Mouse (Mus musculus): Measurements from ENCODE around the gene Ddhd1.

GRCm38 (mm10) chr14:45614822-45615221 is 43.1 kb downstream of the Ddhd1 start:
- no peak for TF ChIP-seq CTCF (IDR thresholded peaks at IDR 0.05)
- no peak for TF ChIP-seq EP300 (IDR thresholded peaks at IDR 0.05; ENCODE audit: insufficient read depth, low read depth, low read length)
